Mouse (Mus musculus) MEL (cell line): ENCODE data around the gene Asphd1.

Source experiments
- CTCF ChIP-seq, 3 experiments: IDR thresholded peaks in 2 of 3; conservative IDR thresholded peaks in 1 of 3; 2 replicates each; pipeline ENCODE4 v1.5.1; 2011 to 2012; ENCODE audit warnings: low read length in 3 of 3, low read depth in 2 of 3, mild to moderate bottlenecking in 2 of 3, improper control_type of control experiment in 1 of 3, inconsistent platforms in 1 of 3, mixed read lengths in 1 of 3, moderate library complexity in 1 of 3; ENCODE audit not compliant: control insufficient read depth in 1 of 3, insufficient read depth in 1 of 3, poor library complexity in 1 of 3, severe bottlenecking in 1 of 3
- ELF1 ChIP-seq: IDR thresholded peaks from 2 replicates; pipeline ENCODE4 v1.6.1; 2014; ENCODE audit warnings: low read depth, mild to moderate bottlenecking, inconsistent platforms, low read length, improper control_type of control experiment, moderate library complexity
- EP300 ChIP-seq, 2 experiments: IDR thresholded peaks; 2 replicates each; pipeline ENCODE4 v1.6.1; 2011; ENCODE audit warnings: improper control_type of control experiment in 2 of 2, low read length in 2 of 2, low read depth in 1 of 2, mild to moderate bottlenecking in 1 of 2
- HCFC1 ChIP-seq: IDR thresholded peaks from 2 replicates; pipeline ENCODE4 v1.6.1; 2012; ENCODE audit warnings: low read depth, mild to moderate bottlenecking, inconsistent platforms, low read length, improper control_type of control experiment, moderate library complexity
- KAT2A ChIP-seq: conservative IDR thresholded peaks from 2 replicates; pipeline ENCODE4 v1.6.1; 2012; ENCODE audit warnings: low read depth, low read length, improper control_type of control experiment, inconsistent platforms
- MAZ ChIP-seq: IDR thresholded peaks from 2 replicates; pipeline ENCODE4 v1.6.1; 2012; ENCODE audit warnings: low read depth, mild to moderate bottlenecking, inconsistent platforms, low read length, improper control_type of control experiment
- POLR2A ChIP-seq, 2 experiments: IDR thresholded peaks; 2 replicates each; pipeline ENCODE4 v1.6.1; 2011 to 2012; ENCODE audit warnings: low read length in 2 of 2, mild to moderate bottlenecking in 2 of 2, control low read depth in 1 of 2, improper control_type of control experiment in 1 of 2, low read depth in 1 of 2, moderate library complexity in 1 of 2; ENCODE audit not compliant: control insufficient read depth in 1 of 2, insufficient read depth in 1 of 2, poor library complexity in 1 of 2
- RAD21 ChIP-seq: IDR thresholded peaks from 2 replicates; pipeline ENCODE4 v1.6.1; 2011; ENCODE audit warnings: mild to moderate bottlenecking, low read depth, low read length, improper control_type of control experiment
- SMC3 ChIP-seq: IDR thresholded peaks from 2 replicates; pipeline ENCODE4 v1.6.1; 2011; ENCODE audit warnings: low read depth, low read length, improper control_type of control experiment
- TAL1 ChIP-seq: IDR thresholded peaks from 2 replicates; pipeline ENCODE4 v1.6.1; 2012; ENCODE audit warnings: mild to moderate bottlenecking, inconsistent platforms, low read length, moderate library complexity, mixed read lengths
- USF1 ChIP-seq: IDR thresholded peaks from 2 replicates; pipeline ENCODE4 v1.6.1; 2014; ENCODE audit warnings: low read depth, mild to moderate bottlenecking, inconsistent platforms, low read length, improper control_type of control experiment, moderate library complexity
- ZMIZ1 ChIP-seq: IDR thresholded peaks from 2 replicates; pipeline ENCODE4 v1.6.1; 2012; ENCODE audit warnings: low read depth, mild to moderate bottlenecking, inconsistent platforms, low read length, improper control_type of control experiment, moderate library complexity

DNA sequence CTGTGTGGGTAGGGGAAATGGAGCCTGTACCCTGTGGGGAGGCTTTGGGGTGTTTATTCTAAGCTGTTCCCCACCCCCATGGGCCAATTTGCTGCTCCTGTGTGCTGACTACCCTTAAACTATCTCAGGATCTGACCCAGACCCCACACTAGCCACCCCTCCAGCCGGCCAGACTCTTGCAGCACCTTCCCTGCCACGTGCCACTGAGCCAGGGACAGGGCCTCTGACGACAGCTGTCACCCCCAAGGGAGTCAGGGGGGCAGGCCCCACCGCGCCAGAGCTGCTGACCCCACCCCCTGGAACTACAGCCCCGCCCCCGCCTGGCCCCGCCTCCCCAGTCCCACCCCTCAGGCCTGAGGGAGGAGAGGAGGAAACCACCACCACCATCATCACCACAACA lies 3.3 kb upstream of the Asphd1 start:
- no peak for TF ChIP-seq TAL1
- TF ChIP-seq KAT2A: no peak
- no peak for TF ChIP-seq RAD21
- no peak for TF ChIP-seq CTCF (IDR thresholded peaks at IDR 0.05 in 2 of 3, conservative IDR thresholded peaks at IDR 0.05 in 1 of 3; ENCODE audit: control insufficient read depth in 1 of 3, insufficient read depth in 1 of 3, low read depth in 2 of 3, low read length in 3 of 3, poor library complexity in 1 of 3, severe bottlenecking in 1 of 3)
- TF ChIP-seq SMC3: no peak
- TF ChIP-seq POLR2A (IDR thresholded peaks at IDR 0.05; ENCODE audit: control insufficient read depth in 1 of 2, insufficient read depth in 1 of 2, low read depth in 1 of 2, low read length in 2 of 2, poor library complexity in 1 of 2): no peak
- no peak for TF ChIP-seq EP300 (IDR thresholded peaks at IDR 0.05; ENCODE audit: low read depth in 1 of 2, low read length in 2 of 2)
- no peak for TF ChIP-seq HCFC1
- no peak for TF ChIP-seq MAZ
- no peak for TF ChIP-seq USF1
- no peak for TF ChIP-seq ZMIZ1
- no peak for TF ChIP-seq ELF1
